Mouse (Mus musculus) lung, postnatal 10 days (tissue): ENCODE results near the gene Tmtc1.

Experiments used
- DNase-seq: peaks from one replicate; pipeline ENCODE4 v3.0.0; 2021

Gene Tmtc1

DNA sequence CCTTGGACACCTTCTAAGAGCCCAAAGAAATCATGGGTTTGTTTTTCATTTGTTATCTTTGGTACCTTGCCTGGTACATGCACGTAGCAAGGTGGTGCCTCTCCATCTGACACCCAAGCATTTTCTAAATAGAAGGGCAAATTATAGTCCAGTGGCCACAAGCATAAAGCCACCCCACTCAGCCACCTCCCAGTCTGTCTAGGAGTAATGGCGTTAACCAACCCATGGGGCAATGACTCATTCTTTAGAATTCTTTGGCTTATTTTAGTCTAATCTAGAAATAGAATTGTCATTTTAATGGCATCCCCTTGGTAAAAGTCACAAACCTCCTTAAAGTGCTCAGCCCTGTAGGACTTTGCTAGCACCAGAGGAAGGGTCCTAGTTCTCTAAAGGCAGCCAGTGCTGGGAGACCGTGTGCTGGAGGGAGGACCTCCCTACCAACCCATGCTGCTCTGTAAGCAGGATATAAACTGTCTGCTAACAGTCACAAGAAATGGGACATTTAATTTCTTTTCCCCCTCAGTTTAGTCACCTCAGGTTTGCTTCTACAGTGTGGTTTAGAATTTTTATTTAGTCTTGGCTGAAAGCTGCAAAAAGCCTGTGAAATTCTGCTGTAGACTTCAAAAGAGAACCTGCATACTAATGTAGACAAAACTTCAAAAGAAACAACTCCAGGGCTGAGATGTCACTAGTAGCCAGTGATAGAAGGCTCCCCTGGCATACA lies 209.9 kb downstream of the Tmtc1 start:
- no peak for DNase-seq

DNA sequence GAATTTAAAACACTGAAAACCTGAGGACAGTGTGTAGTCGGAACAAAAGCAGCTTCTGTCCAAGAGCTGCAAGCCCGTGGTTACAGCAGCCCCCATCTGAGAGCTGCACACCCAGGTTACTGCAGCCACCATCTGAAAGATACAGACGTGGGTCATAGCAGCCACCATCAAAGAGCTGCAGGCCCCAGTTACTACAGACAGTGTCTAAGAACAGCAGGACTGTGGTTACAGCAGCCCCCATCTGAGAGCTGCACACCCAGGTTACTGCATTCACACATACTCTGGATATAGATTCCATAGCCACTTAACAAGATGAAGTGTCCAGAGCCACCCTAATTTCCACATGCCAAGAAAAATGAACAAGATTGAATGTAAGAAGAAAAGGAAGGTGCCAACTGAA lies 216.6 kb downstream of the Tmtc1 start:
- DNase-seq: no peak

GRCm38 (mm10) chr6:148222686-148223085 lies 221.5 kb downstream of the Tmtc1 start:
- DNase-seq: no peak

DNA sequence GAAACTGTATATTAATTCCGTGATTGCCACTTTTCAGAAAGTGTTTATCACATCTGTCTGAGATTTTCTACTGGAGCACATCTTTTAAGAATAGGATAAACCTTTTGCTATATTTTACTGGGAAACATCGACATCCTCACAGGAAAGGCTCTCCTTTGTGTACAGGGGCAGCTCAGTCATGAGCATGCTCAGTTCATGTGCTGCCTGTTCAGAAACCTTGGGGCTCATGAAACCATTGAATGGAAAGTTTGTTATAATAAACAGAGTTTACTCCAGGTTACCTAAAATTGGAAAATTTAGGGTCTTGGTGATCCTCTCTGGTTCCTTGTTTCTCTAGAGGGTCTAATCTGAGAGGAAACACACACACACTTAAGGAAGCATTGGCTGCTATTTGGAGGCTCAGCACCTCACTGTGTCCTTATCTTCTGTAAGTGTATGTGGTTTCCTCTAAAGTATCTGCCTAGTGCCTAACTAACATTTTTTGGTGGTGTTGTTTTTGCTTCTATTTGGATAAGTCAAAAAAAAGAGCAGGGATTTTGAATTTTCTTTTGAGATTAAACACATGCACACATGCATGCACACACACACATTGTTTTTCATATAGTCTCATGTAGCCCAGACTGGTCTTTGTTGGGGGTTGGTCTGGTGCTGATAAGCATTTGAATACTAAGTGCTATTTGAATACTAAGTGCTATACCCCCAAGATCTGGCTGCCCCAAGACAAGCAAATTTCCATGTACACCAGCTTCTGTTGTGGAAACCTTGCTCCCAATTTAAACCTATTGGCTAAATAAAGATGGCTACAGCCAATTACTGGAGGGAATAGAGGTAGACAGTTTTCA lies 225.7 kb downstream of the Tmtc1 start:
- no peak for DNase-seq

GRCm38 (mm10) chr6:148216752-148217151 lies 227.4 kb downstream of the Tmtc1 start:
- no peak for DNase-seq

DNA sequence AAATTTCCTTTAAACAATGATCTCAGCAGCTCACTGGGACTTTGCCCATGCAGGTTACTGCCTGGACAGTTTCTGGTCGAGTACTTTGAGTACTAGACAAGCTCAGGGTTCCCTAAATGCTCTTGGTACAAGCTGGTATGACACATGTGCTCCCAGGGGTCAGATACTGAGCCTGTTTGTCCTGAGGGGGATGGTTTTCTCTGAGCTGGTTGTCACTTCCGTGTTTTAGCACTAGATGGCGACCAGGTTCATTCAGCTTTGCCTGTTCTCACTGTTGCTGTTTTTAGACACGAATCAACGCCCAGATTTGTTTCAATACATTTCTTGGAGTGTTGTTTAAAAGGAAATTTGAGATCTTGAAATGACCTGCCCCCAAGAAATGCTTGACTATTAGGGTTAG lies 229.4 kb downstream of the Tmtc1 start:
- DNase-seq: peak; percentile 73

- DNase-seq: peak; percentile 99
Observed at GRCm38 (mm10) chr6:148211897-148212680, 232.1 kb downstream of the Tmtc1 start, which contains the start of gene Ergic2. TSS of gene Ergic2 (minus strand) at chr6:148212374.

DNA sequence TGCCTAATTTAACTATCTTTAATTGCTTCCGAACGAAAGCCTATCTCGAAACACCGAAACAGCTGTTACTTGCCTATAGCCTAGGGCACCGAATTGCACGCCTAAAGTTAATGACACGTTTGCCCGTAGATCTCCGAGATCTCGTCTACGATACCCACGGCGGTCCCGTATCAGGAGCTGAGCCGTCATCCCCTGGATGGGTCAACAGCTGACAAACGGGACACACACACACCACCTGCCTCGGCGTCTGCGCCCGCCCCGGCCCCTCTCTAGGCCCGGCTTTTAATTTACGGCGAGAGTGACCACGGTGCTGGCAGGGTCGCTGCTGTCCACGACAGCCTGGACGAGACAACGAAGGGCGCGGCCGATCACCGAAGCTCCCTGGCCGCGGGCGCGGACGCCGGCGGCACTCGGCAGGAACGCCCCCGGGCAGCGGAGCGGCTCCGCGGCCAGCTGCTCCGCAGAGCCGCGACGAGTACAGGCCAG lies 232.8 kb downstream of the Tmtc1 start:
- DNase-seq: no peak

DNA sequence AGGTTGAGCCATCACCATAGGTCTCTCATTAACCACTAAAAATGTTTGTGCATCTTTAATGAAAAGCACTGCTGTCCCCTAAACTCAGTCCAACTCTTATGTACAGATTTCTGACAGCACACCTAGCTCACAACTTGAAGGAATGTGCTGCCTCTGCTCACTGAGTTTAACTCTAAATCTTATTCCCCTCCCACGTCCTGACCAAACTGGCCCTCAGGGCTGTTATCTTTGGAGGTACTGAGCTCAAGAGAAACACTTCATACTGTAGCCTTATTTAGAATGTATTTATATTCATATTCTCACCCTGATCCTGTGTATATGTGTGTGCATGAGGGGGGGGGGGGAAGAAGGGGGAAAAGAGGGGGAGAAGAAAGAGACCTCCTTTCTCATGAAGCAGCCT lies 236.7 kb downstream of the Tmtc1 start:
- DNase-seq: no peak

DNA sequence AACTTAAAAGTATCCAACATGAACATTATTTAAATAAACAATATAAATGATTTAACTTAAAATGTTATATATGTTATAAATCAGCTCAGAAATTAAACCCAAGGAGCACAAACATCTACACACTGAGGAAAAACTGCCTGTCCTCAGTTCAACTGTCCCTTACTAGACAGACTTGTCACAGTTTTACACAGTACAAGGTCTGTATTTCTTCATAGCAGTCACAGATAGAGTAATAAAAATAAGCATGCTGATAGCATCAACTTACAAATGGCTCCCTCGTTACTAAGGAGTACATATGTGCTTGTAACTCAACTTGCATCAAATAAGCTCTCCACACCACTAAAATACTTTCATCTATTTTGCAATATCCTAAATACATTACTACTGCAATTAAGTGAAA lies 239.1 kb downstream of the Tmtc1 start:
- DNase-seq: no peak

DNA sequence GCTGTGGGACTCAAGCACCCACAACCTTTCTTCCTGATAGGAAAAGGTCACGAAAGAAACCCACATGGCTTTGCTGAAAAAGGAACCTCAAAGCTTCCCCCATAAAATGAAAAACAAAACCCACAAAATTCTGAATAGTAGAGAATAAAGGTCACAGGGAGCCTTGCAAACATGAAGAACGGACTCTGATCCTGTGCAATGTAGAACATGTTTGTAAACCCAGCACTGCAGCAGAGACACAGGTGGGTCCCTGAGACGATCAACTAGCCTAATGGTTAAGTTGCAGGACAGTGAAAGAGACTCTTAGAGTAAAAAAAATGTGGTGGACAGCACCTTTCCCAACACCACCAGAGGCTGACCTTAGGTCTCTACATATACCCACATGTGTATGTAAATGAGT lies 244.5 kb downstream of the Tmtc1 start:
- DNase-seq: no peak

GRCm38 (mm10) chr6:148199177-148199576 lies 245.0 kb downstream of the Tmtc1 start:
- no peak for DNase-seq

DNA sequence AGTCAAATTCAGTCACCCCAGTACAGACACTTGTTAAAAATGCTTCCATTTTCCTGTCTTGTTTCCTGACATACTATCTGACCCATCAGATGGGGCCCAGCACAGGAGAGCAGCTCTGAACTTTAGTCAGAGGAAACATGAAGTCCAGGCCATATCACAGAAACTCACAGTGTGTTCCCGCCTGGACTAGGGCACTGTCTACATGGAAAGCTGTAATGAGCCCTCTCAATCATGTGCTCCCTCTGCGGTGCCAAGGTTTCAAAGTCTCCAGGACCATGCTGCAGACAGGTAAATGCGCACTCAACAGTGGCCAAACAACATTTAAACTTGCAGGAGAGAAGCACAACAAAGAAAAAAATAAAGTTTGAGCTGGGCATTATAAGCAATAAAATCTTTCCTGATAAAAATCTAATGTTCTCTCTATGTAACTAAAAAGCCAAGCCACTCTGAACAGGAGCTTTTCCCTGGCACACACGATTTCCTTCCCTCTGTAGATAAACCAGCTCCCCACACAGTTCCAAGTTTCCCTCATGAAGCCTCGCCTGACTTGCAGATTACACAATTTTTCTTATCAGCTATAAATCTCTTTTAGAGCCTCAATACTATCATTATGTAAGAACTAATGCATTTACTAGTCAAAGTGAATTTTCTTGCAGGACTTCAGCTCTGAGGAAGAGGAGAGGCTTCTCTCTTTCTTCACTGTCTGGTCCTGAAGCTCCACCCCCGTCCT lies 250.1 kb downstream of the Tmtc1 start:
- DNase-seq: no peak

GRCm38 (mm10) chr6:148185694-148186093 lies 258.5 kb downstream of the Tmtc1 start:
- DNase-seq: no peak
